Mouse (Mus musculus): ENCODE measurements around the gene Exoc4. TPM values are rescaled to one million over a fixed set of nuclear protein-coding genes. Genes with fewer than 3 reads are reported as not detected.

The Exoc4 gene
- polyA plus RNA-seq, 1 experiment from 2014 or later = 39.2 TPM

DNA sequence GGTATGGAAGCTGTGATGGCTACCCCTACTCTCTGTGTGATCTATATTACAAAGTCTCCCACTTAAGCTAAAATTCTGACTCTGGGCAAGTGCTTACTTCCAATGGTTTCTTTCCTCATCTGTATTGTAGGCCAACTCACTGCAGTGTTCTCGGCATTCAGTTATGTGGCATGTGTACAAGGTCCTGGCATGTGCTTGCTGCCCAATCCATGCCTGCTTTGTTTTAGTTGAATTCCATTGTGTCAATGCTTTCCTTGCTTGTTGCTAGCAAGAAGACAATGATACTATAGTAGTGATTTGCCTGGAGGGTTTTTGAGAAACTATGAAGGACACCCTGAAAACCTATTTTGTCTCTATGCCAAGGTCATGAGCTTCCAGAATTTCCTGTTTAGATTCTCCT is 365.1 kb downstream of the Exoc4 start:
- Histone ChIP-seq H3K27ac (no peak overlapping the region), H3K4me1 (no peaks in the 10 kb centered on the region), H3K4me3 (no peak overlapping the region), H3K36me3 (replicated peaks) (no peaks in the 10 kb centered on the region), H3K9me3 (no peaks in the 10 kb centered on the region), H3K27me3 (ENCODE audit: poor library complexity, severe bottlenecking) (no peaks in the 10 kb centered on the region)
- DNase-seq (ENCODE audit: extremely low spot score, low spot score) = no peak
- WGBS = 71% methylated on average over 1 of the region's 1 CpGs

DNA sequence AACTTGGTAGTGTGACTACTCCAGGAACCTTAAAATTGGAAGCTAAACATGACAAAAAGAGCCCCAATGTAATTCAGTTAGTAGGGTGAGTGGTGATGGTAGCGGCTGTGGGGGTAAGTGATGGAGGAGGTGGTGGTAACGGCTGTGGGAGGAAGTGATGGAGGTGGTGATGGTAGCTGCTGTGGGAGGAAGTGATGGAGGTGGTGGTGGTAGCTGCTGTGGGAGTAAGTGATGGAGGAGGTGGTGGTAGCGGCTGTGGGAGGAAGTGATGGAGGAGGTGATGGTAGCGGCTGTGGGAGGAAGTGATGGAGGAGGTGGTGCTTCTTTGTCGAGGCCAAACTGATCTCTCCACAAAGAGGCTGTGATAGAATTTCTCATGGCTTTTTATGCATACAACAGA is 369.7 kb downstream of the Exoc4 start:
- no peak for DNase-seq (ENCODE audit: extremely low spot score, low spot score)

DNA sequence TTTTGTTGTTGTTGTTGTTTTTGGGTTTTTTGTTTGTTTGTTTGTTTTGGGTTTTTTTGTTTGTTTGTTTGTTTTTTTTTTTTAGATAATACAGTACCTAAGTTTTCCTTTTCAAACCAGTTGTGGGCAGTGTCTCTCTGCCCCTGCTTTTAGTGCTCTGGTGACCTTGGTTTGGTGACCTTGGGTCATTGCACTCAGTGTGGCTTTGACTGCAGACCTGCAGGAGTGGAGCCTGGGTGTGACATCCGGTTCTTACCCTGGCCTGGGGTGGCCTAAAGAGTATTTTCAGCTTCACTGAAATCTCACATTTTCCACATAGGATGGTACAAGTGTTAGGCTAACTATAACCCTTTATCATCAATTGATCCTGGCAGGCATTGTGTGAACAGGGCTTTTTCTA is 371.8 kb downstream of the Exoc4 start:
- Histone ChIP-seq H3K4me1 (peaks cover 21% of the 10 kb centered on the region), H3K36me3 (replicated peaks) (no peaks in the 10 kb centered on the region), H3K9me3 (no peaks in the 10 kb centered on the region), H3K27ac (no peak overlapping the region), H3K27me3 (ENCODE audit: poor library complexity, severe bottlenecking) (no peaks in the 10 kb centered on the region), H3K4me3 (no peak overlapping the region)
- DNase-seq (ENCODE audit: extremely low spot score, low spot score) = no peak
- 65% methylated on average over 1 of the region's 1 CpGs for WGBS

More for the DNA sequence above, 369.7 kb downstream of the Exoc4 start:
- Histone ChIP-seq H3K27me3 (ENCODE audit: poor library complexity, severe bottlenecking) (no peaks in the 10 kb centered on the region), H3K4me3 (no peak overlapping the region), H3K27ac (no peak overlapping the region), H3K9me3 (no peaks in the 10 kb centered on the region), H3K4me1 (peaks cover 21% of the 10 kb centered on the region), H3K36me3 (replicated peaks) (no peaks in the 10 kb centered on the region)
- 91% methylated on average over 5 of the region's 5 CpGs for WGBS

DNA sequence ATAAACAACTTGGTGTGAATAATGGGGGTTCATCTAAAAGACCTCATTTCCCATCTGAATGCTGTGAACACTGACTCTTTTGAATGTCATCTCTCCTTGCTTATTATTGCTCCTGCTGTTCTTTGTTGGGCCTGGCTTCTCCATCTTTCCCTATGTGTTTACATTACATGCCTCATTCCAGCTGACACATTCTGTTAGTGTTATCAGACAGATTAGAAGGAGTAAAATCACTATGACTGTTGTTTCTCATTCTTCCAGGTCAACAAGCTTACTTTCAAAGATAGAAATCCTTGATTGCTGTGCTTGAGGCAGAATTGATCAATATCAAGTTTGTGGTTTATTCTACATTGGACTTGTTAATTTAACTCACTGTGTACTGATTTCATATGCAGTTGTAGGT is 377.0 kb downstream of the Exoc4 start:
- Histone ChIP-seq H3K9me3 (peaks cover 16% of the 10 kb centered on the region; the same call in 1 of the 2 replicates), H3K4me3 (no peak overlapping the region), H3K4me1 (peaks cover 15% of the 10 kb centered on the region; the same call in 1 of the 2 replicates), H3K27ac (no peak overlapping the region), H3K36me3 (replicated peaks) (no peaks in the 10 kb centered on the region), H3K27me3 (ENCODE audit: poor library complexity, severe bottlenecking) (no peaks in the 10 kb centered on the region)
- DNase-seq (ENCODE audit: extremely low spot score, low spot score) = no peak

DNA sequence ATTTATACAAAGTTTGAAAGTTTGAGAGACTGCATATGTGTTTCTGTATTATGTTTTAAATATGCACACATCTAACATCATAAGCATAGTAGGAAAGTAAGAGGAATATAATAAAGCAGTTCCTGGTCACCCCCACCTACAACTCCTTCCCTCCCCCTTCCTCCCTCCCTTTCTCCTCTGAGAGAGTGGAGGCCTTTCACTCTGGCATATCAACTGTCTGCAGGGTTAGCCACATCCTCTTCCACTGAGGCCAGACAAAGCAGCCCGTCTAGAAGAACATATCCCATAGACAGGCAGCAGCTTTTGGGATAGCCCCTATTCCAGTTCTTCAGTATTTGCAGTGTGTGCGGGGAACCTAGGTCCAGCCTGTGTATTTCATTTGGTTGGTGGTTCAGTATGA is 382.2 kb downstream of the Exoc4 start:
- Histone ChIP-seq H3K36me3 (replicated peaks) (no peaks in the 10 kb centered on the region), H3K9me3 (peaks cover 16% of the 10 kb centered on the region; the same call in 1 of the 2 replicates), H3K27me3 (ENCODE audit: poor library complexity, severe bottlenecking) (no peaks in the 10 kb centered on the region), H3K4me3 (no peak overlapping the region), H3K4me1 (no peaks in the 10 kb centered on the region), H3K27ac (no peak overlapping the region)
- DNase-seq (ENCODE audit: extremely low spot score, low spot score) = no peak
- 87% methylated on average over 2 of the region's 2 CpGs for WGBS

DNA sequence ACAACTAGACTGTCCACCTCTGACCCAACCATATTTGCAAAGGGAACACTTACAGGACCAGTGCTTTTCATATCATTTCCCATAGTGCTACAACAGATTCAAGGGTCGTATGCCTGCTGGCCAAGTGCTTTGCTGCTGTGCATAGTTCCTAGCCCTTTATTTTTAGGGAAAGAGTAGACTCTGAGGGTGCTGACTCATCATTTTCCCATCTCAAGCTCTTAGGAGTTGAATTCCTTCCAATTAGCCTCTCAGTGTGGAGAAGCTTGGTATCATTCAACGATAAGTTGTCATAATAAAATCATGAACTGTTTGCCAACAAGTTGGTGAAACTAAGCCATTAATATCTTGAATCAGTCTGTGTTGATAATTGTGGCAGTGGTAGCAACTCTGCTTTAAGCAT is 388.3 kb downstream of the Exoc4 start:
- 81% methylated on average over 2 of the region's 2 CpGs for WGBS
- DNase-seq (ENCODE audit: extremely low spot score, low spot score) = no peak
- Histone ChIP-seq H3K27ac (no peak overlapping the region), H3K36me3 (replicated peaks) (no peaks in the 10 kb centered on the region), H3K27me3 (ENCODE audit: poor library complexity, severe bottlenecking) (no peaks in the 10 kb centered on the region), H3K9me3 (no peaks in the 10 kb centered on the region), H3K4me3 (no peak overlapping the region), H3K4me1 (no peaks in the 10 kb centered on the region)

DNA sequence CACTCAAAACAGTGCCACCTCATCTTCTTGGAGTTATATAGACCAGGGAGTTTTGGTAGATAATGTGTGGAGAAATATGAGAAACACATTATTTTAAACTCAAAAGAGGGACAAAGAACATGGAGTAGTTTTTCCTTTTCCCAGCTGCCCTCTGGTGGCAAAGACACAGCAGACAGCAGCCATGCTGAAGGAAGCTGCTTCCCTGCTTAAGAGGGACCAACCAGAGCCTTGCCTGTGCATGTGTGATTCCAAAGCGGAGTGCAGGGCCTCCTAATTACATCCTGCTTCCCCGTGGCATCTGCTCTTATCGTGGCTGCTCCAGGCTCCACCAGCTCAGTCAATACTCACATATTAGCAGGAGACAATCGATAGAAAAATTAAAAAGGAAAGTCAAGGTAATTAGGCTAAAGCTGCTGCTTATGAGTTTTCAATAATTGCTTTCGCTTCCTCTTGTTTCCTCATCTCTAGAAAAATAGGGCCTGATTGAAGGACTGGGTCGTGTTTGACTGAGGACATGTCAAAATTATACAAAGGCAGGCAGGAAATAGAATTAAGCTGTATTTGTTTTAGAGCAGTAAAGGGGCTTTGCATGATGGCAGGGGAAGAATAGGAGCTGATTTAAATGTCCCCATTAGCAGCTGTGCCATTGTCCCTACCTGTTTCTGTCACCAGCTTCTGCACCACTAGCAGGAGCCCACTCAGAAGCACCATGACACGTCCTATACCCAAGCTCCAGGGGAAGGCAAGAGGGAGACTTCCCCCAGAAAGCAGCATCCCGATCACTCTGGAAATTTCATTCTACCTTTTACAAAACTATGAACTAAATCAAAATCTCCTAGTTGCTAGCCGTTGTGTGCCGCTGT is 433.1 kb downstream of the Exoc4 start:
- H3K9me3 ChIP-seq = no peaks in the 10 kb centered on the region
- H3K36me3 ChIP-seq (replicated peaks) = no peaks in the 10 kb centered on the region
- WGBS = 53% methylated on average over 10 of the region's 10 CpGs
- DNase-seq (ENCODE audit: extremely low spot score, low spot score) = peak; percentile 26
- peaks cover 16% of the 10 kb centered on the region for H3K4me1 ChIP-seq
- H3K27me3 ChIP-seq (ENCODE audit: poor library complexity, severe bottlenecking) = no peaks in the 10 kb centered on the region
- no peak overlapping the region for H3K4me3 ChIP-seq
- H3K27ac ChIP-seq = peak overlapping the region; percentile 7; the same call in 1 of the 2 replicates

DNA sequence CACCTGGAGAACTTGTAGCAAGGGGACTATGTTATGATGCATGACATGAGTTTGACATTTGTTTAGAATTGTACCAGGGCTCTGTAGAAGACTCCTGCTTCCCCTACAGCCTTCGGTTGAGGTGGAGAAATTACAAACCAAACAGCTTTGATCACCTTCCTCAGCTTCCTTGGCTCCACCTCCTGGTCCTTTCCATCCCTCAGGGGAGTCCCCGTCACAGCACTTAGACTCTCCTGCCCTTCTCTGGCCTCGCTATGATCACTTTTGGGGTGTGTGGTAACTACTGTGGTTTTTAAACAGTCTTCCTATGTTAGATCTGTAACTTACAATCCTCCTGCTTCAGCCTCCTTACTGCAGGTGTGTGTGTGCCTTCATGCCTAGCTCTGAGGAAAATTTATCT is 434.6 kb downstream of the Exoc4 start:
- peaks cover 16% of the 10 kb centered on the region for H3K4me1 ChIP-seq
- no peak overlapping the region for H3K27ac ChIP-seq
- no peaks in the 10 kb centered on the region for H3K27me3 ChIP-seq (ENCODE audit: poor library complexity, severe bottlenecking)
- WGBS = 63% methylated on average over 3 of the region's 3 CpGs
- no peak overlapping the region for H3K4me3 ChIP-seq
- no peaks in the 10 kb centered on the region for H3K36me3 ChIP-seq (replicated peaks)
- DNase-seq (ENCODE audit: extremely low spot score, low spot score) = no peak
- H3K9me3 ChIP-seq = no peaks in the 10 kb centered on the region

DNA sequence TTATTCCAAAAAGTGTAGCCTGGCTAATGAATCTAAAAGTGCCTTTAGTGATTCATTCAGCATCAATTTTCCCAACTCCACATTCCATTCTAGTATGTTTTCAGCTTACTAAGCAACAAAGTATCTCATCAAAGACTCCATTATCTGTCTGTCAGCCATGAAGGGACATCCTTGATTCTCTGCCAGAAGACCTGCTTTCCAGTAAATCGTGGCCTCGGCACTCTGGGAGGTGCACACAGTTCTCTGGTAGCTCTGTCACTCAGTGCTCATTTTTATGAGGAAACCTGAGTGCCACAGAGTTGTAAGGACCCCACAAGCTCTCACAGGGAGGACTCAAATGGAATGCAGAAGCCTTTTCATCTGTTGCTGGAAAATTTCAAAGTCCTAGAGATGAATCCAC is 436.4 kb downstream of the Exoc4 start:
- H3K9me3 ChIP-seq = no peaks in the 10 kb centered on the region
- DNase-seq (ENCODE audit: extremely low spot score, low spot score) = no peak
- H3K36me3 ChIP-seq (replicated peaks) = no peaks in the 10 kb centered on the region
- H3K4me1 ChIP-seq = peaks cover 16% of the 10 kb centered on the region
- H3K4me3 ChIP-seq = no peak overlapping the region
- H3K27me3 ChIP-seq (ENCODE audit: poor library complexity, severe bottlenecking) = no peaks in the 10 kb centered on the region
- no peak overlapping the region for H3K27ac ChIP-seq
- 91% methylated on average over 2 of the region's 2 CpGs for WGBS

DNA sequence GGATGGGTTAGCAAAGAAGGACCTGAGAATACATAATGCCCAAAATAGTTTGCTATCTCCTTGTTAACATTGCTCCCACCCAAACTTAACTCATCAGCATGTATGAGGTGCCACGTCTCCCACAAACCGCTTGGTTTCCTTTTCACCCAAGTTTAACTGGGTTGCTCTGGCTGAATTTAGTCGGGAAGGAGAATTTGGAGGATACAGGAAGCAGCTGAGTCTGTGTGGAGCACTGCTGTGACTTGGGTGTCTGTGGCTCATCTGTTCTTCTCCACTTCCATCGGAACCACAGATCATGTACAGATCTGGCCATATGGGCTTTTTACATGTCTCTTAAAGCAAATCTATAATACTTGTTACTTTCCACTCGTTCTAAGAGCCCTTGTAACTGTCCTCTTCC is 441.7 kb downstream of the Exoc4 start:
- no peak overlapping the region for H3K27ac ChIP-seq
- 89% methylated on average over 5 of the region's 5 CpGs for WGBS
- H3K4me1 ChIP-seq = no peaks in the 10 kb centered on the region
- no peaks in the 10 kb centered on the region for H3K9me3 ChIP-seq
- no peaks in the 10 kb centered on the region for H3K36me3 ChIP-seq (replicated peaks)
- no peaks in the 10 kb centered on the region for H3K27me3 ChIP-seq (ENCODE audit: poor library complexity, severe bottlenecking)
- no peak overlapping the region for H3K4me3 ChIP-seq
- no peak for DNase-seq (ENCODE audit: extremely low spot score, low spot score)

DNA sequence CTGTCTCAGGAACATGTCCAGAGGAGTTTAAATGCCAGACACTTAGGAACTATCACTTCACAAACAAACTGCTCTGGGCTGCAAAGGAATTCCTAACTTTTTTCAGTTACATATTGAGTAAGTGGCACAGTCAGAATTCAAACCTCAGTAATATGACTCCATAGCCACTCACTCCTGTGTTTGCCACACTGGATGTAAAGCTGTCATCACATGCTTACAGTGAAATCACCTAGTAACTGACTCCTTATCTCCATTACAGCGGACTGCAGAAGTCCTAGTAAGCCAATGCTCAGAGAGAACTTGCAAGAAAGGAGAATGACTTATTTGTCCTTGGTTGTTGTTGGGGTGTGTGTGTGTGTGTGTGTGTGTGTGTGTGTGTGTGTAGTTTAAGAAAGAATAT is 448.1 kb downstream of the Exoc4 start:
- DNase-seq (ENCODE audit: extremely low spot score, low spot score) = no peak
- H3K27me3 ChIP-seq (ENCODE audit: poor library complexity, severe bottlenecking) = no peaks in the 10 kb centered on the region
- H3K36me3 ChIP-seq (replicated peaks) = no peaks in the 10 kb centered on the region
- no peaks in the 10 kb centered on the region; the same call in 1 of the 2 replicates for H3K4me1 ChIP-seq
- no peaks in the 10 kb centered on the region for H3K9me3 ChIP-seq
- no peak overlapping the region for H3K27ac ChIP-seq
- 92% methylated on average over 1 of the region's 1 CpGs for WGBS
- H3K4me3 ChIP-seq = no peak overlapping the region

DNA sequence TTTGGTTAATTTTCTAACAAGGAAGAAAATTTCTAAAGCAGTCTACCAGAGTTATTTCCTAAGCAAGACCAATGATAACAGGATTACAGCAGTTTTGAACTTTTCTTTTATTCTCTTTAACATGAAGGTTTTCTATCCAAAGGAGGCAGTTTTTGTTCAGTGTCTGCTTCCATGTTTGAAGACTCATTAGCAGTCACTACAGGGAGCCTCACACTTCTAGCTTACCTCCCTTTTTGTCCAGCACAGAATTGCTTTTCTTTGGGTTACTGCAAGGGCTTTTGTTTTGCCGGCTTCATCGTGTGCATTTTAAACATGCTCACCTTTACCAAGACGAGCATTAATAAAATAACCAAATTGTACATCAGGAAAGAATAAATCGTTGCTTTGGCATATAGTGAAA is 460.0 kb downstream of the Exoc4 start:
- no peak for DNase-seq (ENCODE audit: extremely low spot score, low spot score)
- no peaks in the 10 kb centered on the region for H3K9me3 ChIP-seq
- WGBS = 30% methylated on average over 4 of the region's 4 CpGs
- H3K27me3 ChIP-seq (ENCODE audit: poor library complexity, severe bottlenecking) = no peaks in the 10 kb centered on the region
- no peaks in the 10 kb centered on the region for H3K36me3 ChIP-seq (replicated peaks)
- H3K27ac ChIP-seq = no peak overlapping the region; the same call in 1 of the 2 replicates
- H3K4me1 ChIP-seq = peaks cover 42% of the 10 kb centered on the region
- no peak overlapping the region for H3K4me3 ChIP-seq

DNA sequence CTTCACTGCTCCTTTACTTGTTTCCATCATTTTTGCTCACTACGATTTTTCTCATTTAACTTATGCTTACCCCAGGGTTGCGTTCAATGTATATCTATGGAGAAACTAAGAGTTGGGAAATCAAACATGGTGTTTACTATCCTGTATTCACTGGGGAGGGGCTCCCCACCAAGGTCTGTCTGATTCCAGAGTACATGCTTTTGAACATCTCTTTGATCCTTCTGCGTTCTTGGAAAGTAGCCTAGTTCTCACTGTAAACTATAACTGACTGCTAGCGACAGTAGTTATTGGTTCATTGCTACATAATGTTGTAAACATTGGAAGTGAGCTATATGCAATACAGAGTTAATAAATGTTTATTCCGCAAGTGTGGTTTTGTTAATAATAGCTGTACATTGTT is 460.5 kb downstream of the Exoc4 start:
- Histone ChIP-seq H3K4me3 (no peak overlapping the region), H3K27ac (0 out of 2 replicates have a peak overlapping the region, but pooled peaks have one; percentile 35), H3K4me1 (peaks cover 42% of the 10 kb centered on the region), H3K36me3 (replicated peaks) (no peaks in the 10 kb centered on the region), H3K9me3 (no peaks in the 10 kb centered on the region), H3K27me3 (ENCODE audit: poor library complexity, severe bottlenecking) (no peaks in the 10 kb centered on the region)
- no peak for DNase-seq (ENCODE audit: extremely low spot score, low spot score)
- 86% methylated on average over 5 of the region's 5 CpGs for WGBS

Data from forebrain, embryonic 10.5 days (tissue).